Mouse (Mus musculus): Measurements from ENCODE around the gene Gm10073. TPM values are rescaled to one million over a fixed set of nuclear protein-coding genes. Genes with fewer than 3 reads are reported as not detected.
A peak's percentile ranks its signal among the peaks of the same experiment; 100 is the strongest.
"Not testable (repeated sequence)": the region's sequence is repeated elsewhere in the genome, so short reads cannot be mapped to it uniquely, and the experiment has no call there.

The Gm10073 gene
- total RNA-seq (2021), result 100 to 1,000 TPM in 1 of 2 experiments, 10 to 100 TPM in 1; 91.0 to 106 TPM
- long read RNA-seq, experiment 1, result 0 reads
- long read RNA-seq, experiment 2, result 0 reads

DNA sequence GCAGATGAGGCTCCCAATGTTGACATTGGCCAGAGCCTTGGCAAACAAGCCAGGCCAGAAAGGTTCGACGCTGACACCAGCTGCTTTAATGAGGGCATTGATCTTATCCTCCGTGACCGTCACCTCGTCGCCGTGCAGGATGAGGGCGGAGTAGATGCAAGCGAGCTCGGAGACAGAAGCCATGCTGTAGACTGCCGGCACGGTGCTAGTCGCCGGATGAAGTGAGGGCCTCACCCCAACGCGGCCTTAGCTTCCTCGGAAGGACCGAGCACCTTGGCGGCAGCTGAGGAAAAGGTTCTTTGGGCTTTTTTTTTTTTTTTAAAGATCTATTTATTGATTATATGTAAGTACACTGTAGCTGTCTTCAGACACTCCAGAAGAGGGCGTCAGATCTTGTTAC lies at the start of gene Gm10073:
Gm10073 (minus strand) TSS at position 294 of the 400 bp plus-strand sequence.
- DNase-seq; intact Hi-C loops (cut with DNase I): not testable (repeated sequence)

DNA sequence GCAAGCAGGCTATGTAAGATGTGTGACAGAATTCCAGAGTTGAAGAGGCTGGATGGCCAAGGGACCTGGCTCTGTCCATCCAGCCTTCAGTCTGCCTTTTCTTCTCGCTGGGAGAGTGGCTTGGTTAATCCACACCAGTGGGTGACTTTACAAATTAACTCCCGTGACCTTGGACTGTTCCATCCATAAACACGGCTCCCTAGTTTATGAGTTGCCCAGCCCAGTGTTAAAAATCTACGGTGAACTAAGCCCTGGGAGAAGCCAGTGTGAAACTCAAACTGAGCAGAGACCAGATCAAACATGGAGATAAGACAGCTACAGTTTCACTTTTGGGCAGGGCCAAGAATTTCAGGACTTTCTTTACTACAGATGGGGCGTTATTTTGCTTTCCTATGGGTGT lies 49.8 kb upstream of the Gm10073 start:
- no peak for DNase-seq
- intact Hi-C loops (cut with DNase I), result no loop called here

DNA sequence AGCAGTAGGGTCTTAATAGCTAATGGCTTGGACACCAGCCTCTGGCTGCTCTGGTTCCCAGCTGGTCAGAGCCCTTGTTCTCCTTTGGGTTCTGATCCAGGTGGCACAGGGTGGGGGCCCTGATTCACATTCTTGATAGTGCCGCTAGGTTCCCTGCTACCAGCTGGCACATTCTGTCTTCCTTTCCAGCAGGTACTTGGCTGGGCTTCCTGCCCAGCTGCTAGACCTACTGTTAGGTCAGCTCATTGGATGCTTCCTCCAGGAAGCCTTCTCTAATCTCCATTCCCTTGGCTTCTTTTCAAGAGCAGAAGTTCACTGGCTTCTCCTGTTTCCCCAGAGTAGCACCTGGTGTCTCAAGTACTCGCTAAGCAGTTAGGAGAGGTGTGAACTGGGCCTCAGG lies 47.2 kb upstream of the Gm10073 start:
- no peak for DNase-seq
- intact Hi-C loops (cut with DNase I), result no loop called here

GRCm38 (mm10) chr8:106619549-106620245 lies 46.4 kb upstream of the Gm10073 start:
- DNase-seq, result peak; percentile 29 to 45
- intact Hi-C loops (cut with DNase I), result no loop called here

DNA sequence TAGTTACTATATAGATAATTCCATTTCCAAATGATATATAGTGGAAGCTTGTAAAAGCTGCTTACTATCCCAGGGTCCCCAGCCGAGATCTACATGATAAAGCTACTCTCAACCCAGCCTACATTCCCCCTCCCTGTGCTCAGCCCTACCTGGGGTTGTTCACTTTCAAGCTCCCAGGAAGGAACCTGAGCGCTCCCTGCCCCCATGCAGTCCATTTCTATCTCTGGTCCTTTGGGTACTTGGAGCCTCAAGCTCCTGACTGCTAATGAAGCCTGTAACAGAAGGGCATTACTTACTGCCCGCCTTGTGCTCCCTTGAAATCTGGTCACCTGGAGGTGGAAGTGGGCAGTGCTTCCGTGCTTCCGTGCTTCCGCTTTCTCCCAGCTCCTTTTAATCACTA lies 45.1 kb upstream of the Gm10073 start:
- intact Hi-C loops (cut with DNase I), result no loop called here
- no peak for DNase-seq

- intact Hi-C loops (cut with DNase I), result no loop called here
- no peak for DNase-seq
These were observed 44.6 kb upstream of the Gm10073 start for GRCm38 (mm10) chr8:106617865-106618264.

GRCm38 (mm10) chr8:106617196-106617595 lies 43.9 kb upstream of the Gm10073 start:
- no peak for DNase-seq
- intact Hi-C loops (cut with DNase I), result no loop called here

DNA sequence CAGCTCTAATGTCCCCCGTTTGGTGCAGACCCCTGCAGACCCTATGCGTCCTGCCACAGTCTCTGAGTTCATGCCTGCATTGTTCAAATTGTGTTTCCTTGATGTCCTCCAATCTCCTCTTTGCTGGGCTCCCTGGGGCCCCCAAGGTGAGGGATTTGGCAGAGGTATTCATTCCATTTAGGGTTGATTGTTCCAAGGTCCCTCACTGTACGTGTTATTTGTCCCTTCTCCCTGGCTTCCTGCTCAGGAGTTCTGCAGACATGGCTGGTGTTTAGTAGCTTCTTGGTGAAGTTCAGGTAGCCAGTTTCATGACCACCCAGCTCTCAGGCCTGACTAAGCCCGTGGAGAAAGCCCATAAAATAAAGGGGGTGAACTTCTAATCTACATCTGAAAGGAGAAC lies 43.4 kb upstream of the Gm10073 start:
- DNase-seq, result no peak
- intact Hi-C loops (cut with DNase I), result no loop called here

DNA sequence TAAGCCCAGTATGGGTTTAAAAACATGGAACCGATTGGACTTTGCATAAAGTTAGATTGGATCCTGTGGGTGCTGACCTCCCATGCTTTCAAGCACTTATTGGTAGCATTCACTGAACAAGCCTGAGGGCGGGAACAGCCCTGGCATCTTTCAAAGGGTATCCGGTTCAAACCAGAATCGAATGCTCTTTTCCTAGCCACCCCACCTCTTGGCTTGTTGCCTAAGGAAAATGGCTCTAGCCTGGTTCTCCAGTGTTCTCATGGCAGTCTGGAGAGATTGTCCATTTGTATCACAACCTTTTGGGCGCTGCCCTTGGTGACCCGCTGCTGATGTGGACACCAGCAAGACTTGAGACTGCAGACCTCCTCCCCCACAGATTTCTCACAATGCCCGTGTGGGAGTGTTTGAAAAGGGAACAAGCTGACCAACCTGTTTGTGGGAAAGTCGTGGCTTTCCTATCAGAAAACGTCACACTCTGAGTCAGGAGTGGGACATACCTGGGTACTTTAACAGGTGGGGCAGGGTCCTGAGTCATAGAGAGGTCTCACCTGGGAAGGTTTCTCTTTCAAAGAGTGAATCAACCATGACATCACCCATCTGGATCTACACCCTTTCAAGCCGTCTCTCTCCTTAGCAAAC lies 42.5 kb upstream of the Gm10073 start:
- no peak for DNase-seq
- intact Hi-C loops (cut with DNase I), result no loop called here

- intact Hi-C loops (cut with DNase I), result no loop called here
- DNase-seq, result no peak
These were observed 41.4 kb upstream of the Gm10073 start for GRCm38 (mm10) chr8:106614704-106615103.

DNA sequence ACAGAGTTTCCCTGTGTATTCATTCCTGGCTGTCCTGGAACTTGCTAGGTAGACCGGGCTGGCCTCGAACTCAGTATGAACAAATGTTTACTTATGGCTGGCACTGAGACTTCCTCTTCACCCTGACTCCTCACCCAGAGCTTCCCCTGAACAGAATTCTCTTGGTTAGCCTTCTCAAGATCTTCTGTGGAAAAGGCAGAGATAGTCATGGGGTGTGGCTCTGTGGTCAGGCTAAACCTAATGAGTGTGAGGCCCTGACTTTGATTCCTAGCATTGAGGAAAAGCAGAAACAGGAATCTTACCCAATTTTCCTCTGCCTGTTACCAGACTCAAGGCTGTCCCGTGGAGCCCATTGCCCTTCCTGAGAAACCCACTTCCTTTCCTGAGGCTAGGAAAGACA lies 38.8 kb upstream of the Gm10073 start:
- no peak for DNase-seq
- intact Hi-C loops (cut with DNase I), result no loop called here

DNA sequence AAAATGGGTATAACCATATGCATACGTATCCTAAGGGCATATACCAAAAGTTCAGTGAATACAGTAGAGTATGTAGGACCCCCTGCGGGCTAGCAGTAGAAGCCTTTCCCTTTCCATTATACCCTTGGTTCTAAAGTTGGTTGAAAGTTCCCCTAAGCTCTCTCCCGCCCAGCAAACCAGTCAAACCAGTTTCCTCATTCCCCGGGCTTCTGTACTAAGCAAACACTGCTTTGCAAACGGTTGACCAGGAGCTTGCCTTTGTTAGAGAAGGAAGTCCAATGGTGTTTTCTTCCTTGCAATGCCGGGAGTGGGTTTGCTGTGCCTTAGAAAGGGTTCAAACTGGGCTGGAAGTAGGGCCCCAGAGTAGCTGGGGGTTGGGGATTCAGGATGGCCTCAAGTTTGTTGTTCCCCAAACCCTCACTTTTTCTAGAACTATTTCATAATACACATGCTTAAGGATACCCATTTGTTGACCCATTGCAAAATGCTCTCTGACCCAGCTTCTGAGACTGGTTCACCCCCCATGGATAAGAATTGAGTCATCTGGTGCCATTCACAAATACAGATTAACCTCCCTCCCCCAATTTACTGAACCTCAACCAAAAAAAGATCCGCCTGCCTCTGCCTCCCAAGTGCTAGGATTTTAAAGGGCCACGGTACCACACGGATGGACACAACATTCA lies 37.8 kb upstream of the Gm10073 start:
- intact Hi-C loops (cut with DNase I), result no loop called here

DNA sequence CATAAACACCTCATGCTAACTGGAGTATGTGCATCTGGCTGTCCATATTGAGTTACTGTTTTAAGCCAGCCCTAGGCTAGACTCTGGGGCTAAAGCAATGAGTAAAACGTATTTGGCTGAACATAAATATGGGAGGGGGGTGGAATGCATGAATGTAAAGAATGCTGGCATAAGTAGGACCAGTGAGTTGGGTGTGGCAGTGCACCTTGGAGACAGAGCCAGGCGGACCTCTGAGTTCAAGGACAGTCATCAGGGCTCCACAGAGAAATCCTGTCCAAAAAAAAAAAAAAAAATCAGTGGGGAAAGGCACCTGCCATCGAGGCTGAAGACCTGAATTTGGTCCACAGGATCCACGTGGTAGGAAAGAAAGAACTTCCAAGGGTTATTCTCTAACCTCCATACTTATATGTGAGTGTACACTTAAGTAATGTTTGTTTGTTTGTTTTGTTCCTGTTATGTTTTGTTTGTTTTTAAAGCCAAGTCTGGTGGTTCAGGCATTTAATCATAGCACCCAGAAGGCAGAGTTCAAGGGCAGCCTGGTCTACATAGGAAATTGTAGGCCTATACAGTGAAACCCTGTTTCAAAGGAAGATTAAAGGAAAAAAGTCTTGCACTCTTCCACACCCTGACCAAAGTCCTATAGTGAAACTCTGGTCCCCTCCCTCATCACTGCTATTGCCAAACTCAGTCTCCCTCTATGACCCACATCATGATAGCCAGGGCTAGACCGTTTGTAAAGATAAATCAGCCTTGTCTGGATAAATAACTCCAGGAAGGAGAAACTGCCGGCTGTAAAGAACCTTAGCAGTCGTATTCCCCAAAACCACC lies 36.0 kb upstream of the Gm10073 start:
- DNase-seq, result no peak
- intact Hi-C loops (cut with DNase I), result no loop called here

More for the DNA sequence above, 37.8 kb upstream of the Gm10073 start:
- DNase-seq, result no peak

GRCm38 (mm10) chr8:106608425-106608824 lies 35.2 kb upstream of the Gm10073 start:
- no peak for DNase-seq
- intact Hi-C loops (cut with DNase I), result no loop called here

GRCm38 (mm10) chr8:106607783-106608182 lies 34.5 kb upstream of the Gm10073 start:
- DNase-seq; intact Hi-C loops (cut with DNase I): not testable (repeated sequence)

DNA sequence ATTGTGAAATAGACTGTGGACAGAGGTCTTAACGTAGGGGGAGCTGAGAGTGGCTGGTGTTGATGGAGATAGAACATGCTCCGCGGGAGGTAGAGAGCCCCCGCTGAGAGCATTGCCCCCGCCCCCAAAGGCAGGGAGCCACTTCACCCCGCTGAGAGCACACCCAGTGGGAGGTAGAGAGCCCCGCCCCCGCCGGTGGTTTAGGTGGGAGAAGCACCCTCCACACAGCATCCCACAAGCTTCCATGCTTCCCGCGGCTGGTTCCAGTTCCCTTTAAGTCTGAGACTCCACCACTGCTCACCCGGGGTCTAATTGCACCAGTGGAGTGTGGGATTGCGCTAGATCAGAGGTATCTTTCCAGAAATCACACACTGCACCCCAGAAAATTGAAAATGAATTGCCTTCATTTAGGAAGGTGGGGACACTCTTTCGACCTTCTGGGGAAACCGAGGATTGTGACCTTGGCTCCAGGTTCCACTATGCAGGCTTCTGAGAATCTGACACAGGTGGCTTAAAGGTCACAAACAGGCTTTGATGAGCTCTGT lies 33.4 kb upstream of the Gm10073 start:
- DNase-seq, result no peak
- intact Hi-C loops (cut with DNase I), result no loop called here

DNA sequence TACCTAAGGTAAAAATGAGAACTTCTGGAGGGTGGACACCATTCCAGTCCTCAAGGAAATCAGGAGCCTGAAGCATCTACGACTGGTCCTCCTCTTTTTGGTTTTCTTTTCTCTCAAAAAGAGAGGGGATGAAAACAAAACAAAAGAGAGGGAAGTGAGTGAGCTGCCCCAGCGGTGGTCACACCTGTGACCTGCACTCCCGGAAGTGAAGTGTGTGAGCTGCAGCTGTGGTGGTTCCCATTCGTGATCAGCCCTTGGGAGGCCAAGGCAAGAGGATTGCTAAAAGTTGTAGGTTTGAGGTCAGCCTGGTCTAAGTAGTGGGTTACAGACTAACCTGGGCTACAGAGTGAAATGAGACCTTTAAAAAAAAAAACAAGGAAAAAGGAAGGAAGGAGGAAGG lies 32.9 kb upstream of the Gm10073 start:
- DNase-seq, result no peak
- intact Hi-C loops (cut with DNase I), result no loop called here

DNA sequence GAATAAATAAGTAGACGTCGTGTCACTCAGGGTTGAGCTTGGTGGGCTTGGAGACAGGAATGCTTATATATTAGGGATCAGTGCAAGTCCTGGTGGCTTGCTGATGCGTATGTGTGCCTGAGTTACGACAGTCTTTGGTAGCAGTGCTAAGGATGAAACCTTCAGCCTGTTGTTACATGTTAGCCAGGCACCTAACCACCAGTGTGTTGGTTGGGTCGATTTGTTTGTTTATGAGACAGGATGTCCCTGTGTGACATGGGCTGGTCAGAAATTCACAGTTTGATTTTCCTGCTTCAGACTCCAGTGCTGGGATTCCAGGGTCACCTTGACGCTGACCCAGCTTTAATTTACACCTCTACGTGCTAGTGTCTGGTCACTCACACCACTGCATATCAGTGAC lies 32.4 kb upstream of the Gm10073 start:
- DNase-seq, result no peak

DNA sequence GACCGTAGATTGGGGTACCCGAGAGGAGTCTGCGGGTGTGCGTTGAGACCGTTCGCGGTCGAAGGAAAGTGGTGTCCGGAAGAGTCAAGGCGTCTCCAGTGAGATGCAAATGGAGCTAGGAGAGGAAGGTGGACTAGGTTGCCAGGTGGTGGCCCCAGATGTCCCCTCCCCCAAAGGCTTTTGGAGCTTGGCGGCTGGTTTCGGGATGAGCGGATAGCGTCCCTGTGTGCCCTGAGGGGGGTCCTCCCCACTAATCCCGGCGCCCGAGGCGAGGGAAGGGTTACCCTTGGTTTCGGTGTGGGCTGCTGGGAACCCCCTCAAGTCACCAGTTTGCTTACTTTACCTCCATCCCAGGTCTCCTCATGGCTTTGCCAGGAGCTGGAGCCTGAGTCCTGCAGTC lies 30.7 kb upstream of the Gm10073 start:
- intact Hi-C loops (cut with DNase I), result no loop called here
- DNase-seq, result no peak

More for the DNA sequence above, 32.4 kb upstream of the Gm10073 start:
- intact Hi-C loops (cut with DNase I), result no loop called here

DNA sequence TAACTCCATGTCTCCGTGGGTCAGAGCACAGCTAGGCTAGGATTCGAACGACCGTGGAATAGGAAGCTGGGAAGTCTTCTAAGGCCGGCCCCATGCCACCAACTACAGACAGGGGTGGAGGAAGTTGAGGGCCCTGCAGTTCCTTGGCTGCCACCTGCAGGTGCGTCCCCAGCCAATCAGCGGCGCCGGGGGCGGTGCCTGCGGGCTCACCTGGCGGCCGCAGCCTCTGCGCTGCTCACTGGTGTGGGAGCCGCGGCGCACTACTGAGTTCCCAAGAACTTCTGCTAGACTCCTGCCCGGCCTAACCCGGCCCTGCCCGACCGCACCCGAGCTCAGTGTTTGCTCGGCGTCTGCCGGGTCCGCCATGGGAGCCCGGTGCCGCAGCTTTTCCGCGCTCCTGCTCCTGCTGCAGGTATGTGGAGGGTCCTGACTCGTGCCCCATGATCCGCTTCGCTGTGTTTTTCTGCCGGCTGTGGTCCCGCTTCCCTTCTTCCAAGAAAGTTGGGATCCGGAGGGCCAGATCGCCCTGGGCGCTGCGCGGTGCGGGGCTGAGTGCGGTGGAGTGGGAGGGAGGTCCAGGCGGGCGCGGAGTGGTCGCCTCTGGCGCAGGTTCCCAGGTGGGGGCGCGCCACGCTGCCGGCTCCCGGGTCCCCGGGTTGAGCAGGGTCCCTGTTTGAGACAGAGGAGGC lies 30.0 kb upstream of the Gm10073 start, which contains the start of gene Cdh1:
Cdh1 (plus strand) TSS at position 221 of the 689 bp plus-strand sequence.
- intact Hi-C loops (cut with DNase I), result no loop called here
- peak; percentile 24 to 25 for DNase-seq

Data from heart, postnatal 14 days (tissue).